Mouse (Mus musculus) frontal cortex, adult 2 months (tissue): ENCODE results near the gene Isg15. TPM values are rescaled to one million over a fixed set of nuclear protein-coding genes. Genes with fewer than 3 reads are reported as not detected.
"Not testable (repeated sequence)": the region's sequence is repeated elsewhere in the genome, so short reads cannot be mapped to it uniquely, and the experiment has no call there.

Experiments used
- DNase-seq, 2 experiments: peaks; one replicate each; pipeline ENCODE4 v3.0.0; 2022; ENCODE audit warnings: low spot score in 1 of 2; ENCODE audit errors: extremely low spot score in 1 of 2
- polyA plus RNA-seq: library from polyadenylated mRNA; depleted of rRNA; stranded (reverse); fragments of >200 nt; gene quantifications from 2 replicates; pipeline ENCODE4 v1.2.3, GENCODE M21; 2012; rRNA removed

Isg15 gene
- polyA plus RNA-seq, 1 experiment: 8.9 TPM

GRCm38 (mm10) chr4:156171828-156172227 is 28.8 kb downstream of the Isg15 start:
- DNase-seq: peak in 1 of 2 experiments; percentile 0

GRCm38 (mm10) chr4:156169129-156169528 is 31.5 kb downstream of the Isg15 start:
- no peak for DNase-seq

GRCm38 (mm10) chr4:156168611-156169010 is 32.0 kb downstream of the Isg15 start:
- DNase-seq: no peak

GRCm38 (mm10) chr4:156166477-156166876 is 34.1 kb downstream of the Isg15 start:
- DNase-seq: no peak

GRCm38 (mm10) chr4:156154771-156155170 is 45.8 kb downstream of the Isg15 start:
- DNase-seq: no peak

- not testable (repeated sequence) for DNase-seq
These were observed 49.7 kb downstream of the Isg15 start for GRCm38 (mm10) chr4:156150887-156151286.

Other genes with a start within 250 kb of the Isg15 start
- gene C1qtnf12, start 238.5 kb downstream of the Isg15 start, polyA plus RNA-seq: 14.3 and 17.1 TPM in 2 replicates
- gene B3galt6, start 208.2 kb downstream of the Isg15 start, polyA plus RNA-seq: 9.7 and 10.6 TPM in 2 replicates
- 123 and 128 TPM in 2 replicates for gene Sdf4, start 207.9 kb downstream of the Isg15 start, polyA plus RNA-seq
- 3.6 and 5.9 TPM in 2 replicates for gene Tnfrsf4, start 187.0 kb downstream of the Isg15 start, polyA plus RNA-seq
- 0.22 and 0.27 TPM in 2 replicates for gene Tnfrsf18, start 174.7 kb downstream of the Isg15 start, polyA plus RNA-seq
- gene Ttll10, start 141.4 kb downstream of the Isg15 start, polyA plus RNA-seq: 0.04 and 0.06 TPM in 2 replicates
- 34.8 and 38.7 TPM in 2 replicates for gene 9430015G10Rik, start 90.8 kb downstream of the Isg15 start, polyA plus RNA-seq
- 1.5 and 2.5 TPM in 2 replicates for gene Rnf223, start 70.3 kb downstream of the Isg15 start, polyA plus RNA-seq
- 198 and 200 TPM in 2 replicates for gene Agrn, start 3.3 kb downstream of the Isg15 start, polyA plus RNA-seq
- 5.2 and 5.4 TPM in 2 replicates for gene AW011738, start 2.5 kb upstream of the Isg15 start, polyA plus RNA-seq
- 0.92 and 0.96 TPM in 2 replicates for gene Perm1, start 15.1 kb upstream of the Isg15 start, polyA plus RNA-seq
- 79.0 and 85.8 TPM in 2 replicates for gene Plekhn1, start 34.0 kb upstream of the Isg15 start, polyA plus RNA-seq
- gene Noc2l, start 35.2 kb upstream of the Isg15 start, polyA plus RNA-seq: 93.4 and 96.7 TPM in 2 replicates
- gene Samd11, start 54.8 kb upstream of the Isg15 start, polyA plus RNA-seq: 2.7 and 3.8 TPM in 2 replicates
- not detected in 2 replicates for gene Vmn2r-ps159, start 130.3 kb upstream of the Isg15 start, polyA plus RNA-seq